ENCODE assay signal across 16 mouse cellular contexts in the genomic region with DNA sequence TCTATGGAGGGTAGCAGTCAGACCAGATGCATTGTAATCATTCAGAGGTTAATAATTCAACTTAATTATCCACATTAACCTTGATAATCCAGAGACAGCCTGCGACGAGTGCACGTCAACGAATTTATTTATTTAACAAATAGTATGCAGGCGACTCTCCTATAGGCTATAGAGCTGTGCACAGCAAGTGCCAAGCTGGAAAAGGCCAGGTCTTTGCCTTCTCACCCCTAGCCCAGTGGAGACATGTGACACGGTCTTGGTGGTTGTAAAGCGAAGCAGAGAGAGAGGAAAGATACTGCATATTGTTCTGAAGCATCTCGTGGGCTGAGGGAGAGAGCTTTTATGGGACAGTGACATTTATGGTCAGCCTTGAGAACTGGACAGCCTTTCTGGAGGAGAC.
A peak's percentile ranks its signal among the peaks of the same experiment; 100 is the strongest.
DNase-seq lines count a peak whose midpoint lies in the region; ATAC-seq lines count a peak whose summit lies in the region.
"Had no signal": no experiment of that assay in that cellular context is flagged by ENCODE, and none has a peak within 500 bp of the region (broad histone marks: within the 10 kb centered on the region; RNA-seq: fewer than 3 reads in every experiment).

No protein-coding gene starts in this region.

- peaks cover 9% of the 10 kb centered on the region for H3K27me3 ChIP-seq in forebrain, embryonic 10.5 days (ENCODE audit: poor library complexity, severe bottlenecking)
- no peaks in the 10 kb centered on the region for H3K27me3 ChIP-seq in forebrain, embryonic 14.5 days (replicated peaks; ENCODE audit: control insufficient read depth, insufficient read depth, low read length)
- H3K27me3 ChIP-seq in intestine, embryonic 15.5 days (replicated peaks): no peaks in the 10 kb centered on the region
- no peaks in the 10 kb centered on the region for H3K27me3 ChIP-seq in intestine, embryonic 16.5 days (replicated peaks; ENCODE audit: control insufficient read depth, insufficient read depth, low read length)
- no peaks in the 10 kb centered on the region for H3K27me3 ChIP-seq in stomach, embryonic 14.5 days (ENCODE audit: control insufficient read depth, insufficient read depth, low read length)
- H3K27me3 ChIP-seq: heart, embryonic 12.5 days; limb, embryonic 12.5 days had no signal

- no peak for ATAC-seq in forebrain, embryonic 14.5 days
- peak; percentile 63; the same call in 1 of the 2 replicates for ATAC-seq in intestine, embryonic 15.5 days
- ATAC-seq in intestine, embryonic 16.5 days: no peak
- ATAC-seq in stomach, embryonic 14.5 days (ENCODE audit: insufficient number of reproducible peaks, insufficient read depth, low FRiP score, low read depth): no peak
- ATAC-seq: activated CD4-positive, CD25-positive, alpha-beta regulatory T cell, adult 4 months; forebrain, embryonic 16.5 days; liver, embryonic 12.5 days; midbrain, embryonic 16.5 days had no signal

- no peaks in the 10 kb centered on the region for H3K9me3 ChIP-seq in forebrain, embryonic 10.5 days
- H3K9me3 ChIP-seq in forebrain, embryonic 14.5 days (replicated peaks; ENCODE audit: control insufficient read depth, low read length): no peaks in the 10 kb centered on the region
- no peaks in the 10 kb centered on the region for H3K9me3 ChIP-seq in intestine, embryonic 15.5 days
- no peaks in the 10 kb centered on the region for H3K9me3 ChIP-seq in intestine, embryonic 16.5 days (ENCODE audit: control insufficient read depth, low read length)
- H3K9me3 ChIP-seq in stomach, embryonic 14.5 days (ENCODE audit: control insufficient read depth, low read depth, low read length): no peaks in the 10 kb centered on the region
- H3K9me3 ChIP-seq: G1E; heart, embryonic 12.5 days; limb, embryonic 12.5 days; liver, embryonic 12.5 days had no signal

- no peak for DNase-seq in forebrain, embryonic 10.5 days (ENCODE audit: extremely low spot score, low spot score)
- DNase-seq in forebrain, embryonic 14.5 days (ENCODE audit: low spot score): no peak
- DNase-seq in kidney, postnatal 4 days: peak; percentile 30 to 58
- DNase-seq in kidney, adult 8-10 months: no peak
- no peak for DNase-seq in layer of hippocampus, postnatal 36 days
- DNase-seq: lung, adult 2 months had no signal

- H3K4me1 ChIP-seq in forebrain, embryonic 10.5 days: peaks cover 49% of the 10 kb centered on the region
- H3K4me1 ChIP-seq in forebrain, embryonic 14.5 days (ENCODE audit: control insufficient read depth, insufficient read depth, low read length): 0 out of 2 replicates have a peak, but pooled peaks cover 7% of the 10 kb centered on the region
- H3K4me1 ChIP-seq in intestine, embryonic 15.5 days (replicated peaks): peaks cover 3% of the 10 kb centered on the region; the same call in 1 of the 2 replicates
- no peaks in the 10 kb centered on the region for H3K4me1 ChIP-seq in intestine, embryonic 16.5 days (ENCODE audit: control insufficient read depth, insufficient read depth, low read length)
- 0 out of 2 replicates have a peak, but pooled peaks cover 14% of the 10 kb centered on the region for H3K4me1 ChIP-seq in stomach, embryonic 14.5 days (ENCODE audit: control insufficient read depth, insufficient read depth, low read length)
- H3K4me1 ChIP-seq: liver, embryonic 12.5 days had no signal

- no peak overlapping the region for H3K4me3 ChIP-seq in forebrain, embryonic 10.5 days
- H3K4me3 ChIP-seq in forebrain, embryonic 14.5 days (ENCODE audit: low read depth, low read length): no peak overlapping the region
- no peak overlapping the region for H3K4me3 ChIP-seq in intestine, embryonic 15.5 days (replicated peaks)
- H3K4me3 ChIP-seq in intestine, embryonic 16.5 days (ENCODE audit: low read length): no peak overlapping the region
- no peak overlapping the region for H3K4me3 ChIP-seq in stomach, embryonic 14.5 days (ENCODE audit: low read depth, low read length)
- H3K4me3 ChIP-seq: heart, embryonic 12.5 days; limb, embryonic 12.5 days; liver, embryonic 12.5 days had no signal

- H3K27ac ChIP-seq in forebrain, embryonic 10.5 days: peak overlapping the region; percentile 68; the same call in 1 of the 2 replicates
- H3K27ac ChIP-seq in forebrain, embryonic 14.5 days (ENCODE audit: low read depth, low read length): no peak overlapping the region
- no peak overlapping the region for H3K27ac ChIP-seq in intestine, embryonic 15.5 days
- H3K27ac ChIP-seq in intestine, embryonic 16.5 days (ENCODE audit: low read length): no peak overlapping the region
- H3K27ac ChIP-seq in stomach, embryonic 14.5 days (ENCODE audit: low read length): 0 out of 2 replicates have a peak overlapping the region, but pooled peaks have one; percentile 6
- H3K27ac ChIP-seq: liver, embryonic 12.5 days had no signal

- no peaks in the 10 kb centered on the region for H3K36me3 ChIP-seq in forebrain, embryonic 10.5 days (replicated peaks)
- no peaks in the 10 kb centered on the region for H3K36me3 ChIP-seq in forebrain, embryonic 14.5 days (ENCODE audit: control insufficient read depth, insufficient read depth, low read length)
- no peaks in the 10 kb centered on the region for H3K36me3 ChIP-seq in intestine, embryonic 15.5 days
- H3K36me3 ChIP-seq in intestine, embryonic 16.5 days (ENCODE audit: control insufficient read depth, insufficient read depth, low read length): no peaks in the 10 kb centered on the region
- no peaks in the 10 kb centered on the region for H3K36me3 ChIP-seq in stomach, embryonic 14.5 days (ENCODE audit: control insufficient read depth, insufficient read depth, low read length)
- H3K36me3 ChIP-seq: G1E; heart, embryonic 12.5 days; limb, embryonic 12.5 days; liver, embryonic 12.5 days had no signal

- 76% methylated on average over 8 of the region's 8 CpGs for WGBS in forebrain, embryonic 10.5 days
- 71% methylated on average over 8 of the region's 8 CpGs for WGBS in forebrain, embryonic 14.5 days
- WGBS in intestine, embryonic 15.5 days: 44% methylated on average over 8 of the region's 8 CpGs
- WGBS in intestine, embryonic 16.5 days: 41% methylated on average over 8 of the region's 8 CpGs
- 61% methylated on average over 8 of the region's 8 CpGs for WGBS in stomach, embryonic 14.5 days

- no peak overlapping the region for H3K4me2 ChIP-seq in forebrain, embryonic 14.5 days (ENCODE audit: low read length)
- no peak overlapping the region for H3K4me2 ChIP-seq in intestine, embryonic 15.5 days (replicated peaks)
- no peak overlapping the region for H3K4me2 ChIP-seq in intestine, embryonic 16.5 days (ENCODE audit: low read depth, low read length)
- H3K4me2 ChIP-seq in stomach, embryonic 14.5 days (replicated peaks; ENCODE audit: low read depth, low read length): no peak overlapping the region
- H3K4me2 ChIP-seq: heart, embryonic 12.5 days; limb, embryonic 12.5 days; liver, embryonic 12.5 days had no signal

- H3K9ac ChIP-seq in forebrain, embryonic 14.5 days (ENCODE audit: low read length): no peak overlapping the region
- H3K9ac ChIP-seq in intestine, embryonic 15.5 days: no peak overlapping the region
- H3K9ac ChIP-seq in intestine, embryonic 16.5 days (ENCODE audit: low read depth, low read length): no peak overlapping the region
- H3K9ac ChIP-seq in stomach, embryonic 14.5 days (replicated peaks; ENCODE audit: low read depth, low read length): no peak overlapping the region
- H3K9ac ChIP-seq: heart, embryonic 12.5 days; limb, embryonic 12.5 days; liver, embryonic 12.5 days had no signal

Comparison
In these comparisons a context has a peak if more than half of its experiments do, and no peak if none do; other contexts are left out.
1. DNase-seq: peak in kidney, postnatal 4 days (2 of 2); none in forebrain, embryonic 10.5 days (single experiment), forebrain, embryonic 14.5 days (single experiment), kidney, adult 8-10 months (0 of 2) and layer of hippocampus, postnatal 36 days (0 of 2).
2. H3K27ac ChIP-seq: peak in forebrain, embryonic 10.5 days (single experiment) and stomach, embryonic 14.5 days (single experiment); none in forebrain, embryonic 14.5 days (single experiment), intestine, embryonic 15.5 days (single experiment) and intestine, embryonic 16.5 days (single experiment).